10 mouse cellular contexts compared by ENCODE assay signal in the genomic region with DNA sequence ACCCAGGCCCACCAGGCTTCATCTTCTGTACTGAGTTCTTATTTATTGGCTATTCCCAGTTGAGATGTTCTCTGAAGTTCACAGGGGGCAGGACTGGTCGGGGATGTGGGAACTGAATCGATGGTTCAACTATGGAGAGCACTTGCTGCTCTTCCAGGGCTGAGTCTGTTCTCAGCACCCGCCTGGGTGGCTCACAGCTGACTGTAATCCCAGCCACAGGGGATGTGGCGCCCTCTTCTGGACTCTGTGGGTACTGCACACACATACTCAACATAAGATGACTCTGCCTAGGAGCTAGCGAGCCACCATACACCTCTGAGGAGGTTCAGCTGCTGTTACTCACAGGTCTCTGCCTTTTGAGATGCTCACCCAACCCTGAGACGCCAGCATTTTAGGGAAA.
DNase-seq lines count a peak whose midpoint lies in the region; ATAC-seq and TF ChIP-seq lines count a peak whose summit lies in the region.
"Had no signal": no experiment of that assay in that cellular context is flagged by ENCODE, and none has a peak within 500 bp of the region (broad histone marks: within the 10 kb centered on the region; RNA-seq: fewer than 3 reads in every experiment).

No protein-coding gene starts in this region.

- H3K27ac ChIP-seq in intestine, postnatal 0 days (ENCODE audit: low read depth, low read length), result no peak overlapping the region
- no peak overlapping the region for H3K27ac ChIP-seq in intestine, embryonic 16.5 days (ENCODE audit: low read length)
- no peak overlapping the region for H3K27ac ChIP-seq in spleen, adult 2 months (ENCODE audit: insufficient read depth, low read length)
- no peak overlapping the region for H3K27ac ChIP-seq in embryonic facial prominence, embryonic 14.5 days (replicated peaks; ENCODE audit: low read depth, low read length)
- no peak overlapping the region for H3K27ac ChIP-seq in midbrain, embryonic 11.5 days (ENCODE audit: low read depth, low read length)
- H3K27ac ChIP-seq: embryonic facial prominence, embryonic 15.5 days had no signal

- no peaks in the 10 kb centered on the region for H3K27me3 ChIP-seq in intestine, postnatal 0 days (replicated peaks; ENCODE audit: control insufficient read depth, insufficient read depth, low read length)
- no peaks in the 10 kb centered on the region for H3K27me3 ChIP-seq in intestine, embryonic 16.5 days (replicated peaks; ENCODE audit: control insufficient read depth, insufficient read depth, low read length)
- H3K27me3 ChIP-seq in spleen, adult 2 months (ENCODE audit: control insufficient read depth, insufficient read depth, low read length), result no peaks in the 10 kb centered on the region
- H3K27me3 ChIP-seq in embryonic facial prominence, embryonic 14.5 days (replicated peaks; ENCODE audit: control insufficient read depth, insufficient read depth, low read length), result no peaks in the 10 kb centered on the region
- no peaks in the 10 kb centered on the region for H3K27me3 ChIP-seq in midbrain, embryonic 11.5 days (ENCODE audit: control insufficient read depth, insufficient read depth, low read length)
- H3K27me3 ChIP-seq: embryonic facial prominence, embryonic 15.5 days had no signal

- H3K9ac ChIP-seq in intestine, postnatal 0 days (ENCODE audit: low read depth, low read length), result no peak overlapping the region
- no peak overlapping the region for H3K9ac ChIP-seq in intestine, embryonic 16.5 days (ENCODE audit: low read depth, low read length)
- H3K9ac ChIP-seq in embryonic facial prominence, embryonic 14.5 days (ENCODE audit: low read depth, low read length), result no peak overlapping the region
- no peak overlapping the region for H3K9ac ChIP-seq in midbrain, embryonic 11.5 days (ENCODE audit: low read length)
- H3K9ac ChIP-seq: embryonic facial prominence, embryonic 15.5 days had no signal

- H3K4me2 ChIP-seq in intestine, postnatal 0 days (replicated peaks; ENCODE audit: low read depth), result no peak overlapping the region
- H3K4me2 ChIP-seq in intestine, embryonic 16.5 days (ENCODE audit: low read depth, low read length), result no peak overlapping the region
- no peak overlapping the region for H3K4me2 ChIP-seq in embryonic facial prominence, embryonic 14.5 days (ENCODE audit: low read depth, low read length)
- no peak overlapping the region for H3K4me2 ChIP-seq in midbrain, embryonic 11.5 days
- H3K4me2 ChIP-seq: embryonic facial prominence, embryonic 15.5 days had no signal

- 81% methylated on average over 6 of the region's 6 CpGs for WGBS in intestine, postnatal 0 days
- WGBS in intestine, embryonic 16.5 days, result 80% methylated on average over 6 of the region's 6 CpGs
- WGBS in spleen, adult 2 months, result 93% methylated on average over 6 of the region's 6 CpGs
- 86% methylated on average over 6 of the region's 6 CpGs for WGBS in embryonic facial prominence, embryonic 14.5 days
- 88% methylated on average over 6 of the region's 6 CpGs for WGBS in midbrain, embryonic 11.5 days

- no peaks in the 10 kb centered on the region for H3K9me3 ChIP-seq in intestine, postnatal 0 days (ENCODE audit: control insufficient read depth)
- 0 out of 2 replicates have a peak, but pooled peaks cover 3% of the 10 kb centered on the region for H3K9me3 ChIP-seq in intestine, embryonic 16.5 days (ENCODE audit: control insufficient read depth, low read length)
- H3K9me3 ChIP-seq in embryonic facial prominence, embryonic 14.5 days (ENCODE audit: control insufficient read depth, low read length), result no peaks in the 10 kb centered on the region
- H3K9me3 ChIP-seq in midbrain, embryonic 11.5 days (ENCODE audit: control insufficient read depth, low read length), result no peaks in the 10 kb centered on the region
- H3K9me3 ChIP-seq: embryonic facial prominence, embryonic 15.5 days had no signal

- H3K36me3 ChIP-seq in intestine, postnatal 0 days (ENCODE audit: control insufficient read depth, insufficient read depth), result no peaks in the 10 kb centered on the region
- H3K36me3 ChIP-seq in intestine, embryonic 16.5 days (ENCODE audit: control insufficient read depth, insufficient read depth, low read length), result no peaks in the 10 kb centered on the region
- H3K36me3 ChIP-seq in spleen, adult 2 months (ENCODE audit: control insufficient read depth, insufficient read depth, low read length), result no peaks in the 10 kb centered on the region
- peaks cover 15% of the 10 kb centered on the region; the same call in 1 of the 2 replicates for H3K36me3 ChIP-seq in embryonic facial prominence, embryonic 14.5 days (ENCODE audit: control insufficient read depth, insufficient read depth, low read length)
- no peaks in the 10 kb centered on the region for H3K36me3 ChIP-seq in midbrain, embryonic 11.5 days (ENCODE audit: control insufficient read depth, insufficient read depth, low read length)

- no peak for TF ChIP-seq POLR2A in spleen, adult 2 months (IDR thresholded peaks at IDR 0.05; ENCODE audit: low read depth, low read length)

- peak; percentile 61 for TF ChIP-seq CTCF in intestine, postnatal 0 days (IDR thresholded peaks at IDR 0.05; ENCODE audit: low read depth)
- peak; percentile 33; the same call in 1 of the 2 replicates for TF ChIP-seq CTCF in spleen, adult 2 months (IDR thresholded peaks at IDR 0.05; ENCODE audit: extremely low read depth, insufficient read depth, insufficient read length, insufficient replicate concordance)

- no peak for DNase-seq in spleen, adult 2 months (ENCODE audit: low read depth in 1 of 2, low spot score in 2 of 2)
- no peak for DNase-seq in spleen, postnatal 14 days (ENCODE audit: low spot score in 2 of 2)
- DNase-seq in embryonic facial prominence, embryonic 14.5 days (ENCODE audit: low spot score), result no peak
- DNase-seq in midbrain, embryonic 11.5 days (ENCODE audit: low spot score, missing footprints), result no peak
- DNase-seq in urinary bladder, postnatal 36 days (ENCODE audit: low spot score in 2 of 2), result no peak
- DNase-seq: adrenal gland, postnatal 36 days; heart, adult 11 months had no signal

- no peak for ATAC-seq in intestine, postnatal 0 days
- no peak for ATAC-seq in intestine, embryonic 16.5 days
- ATAC-seq in embryonic facial prominence, embryonic 14.5 days (ENCODE audit: low read depth), result 0 out of 2 replicates have a peak, but pooled peaks have one; percentile 9
- no peak for ATAC-seq in midbrain, embryonic 11.5 days (ENCODE audit: low FRiP score)

- H3K4me1 ChIP-seq in intestine, postnatal 0 days (replicated peaks; ENCODE audit: control insufficient read depth, insufficient read depth, low read length), result no peaks in the 10 kb centered on the region
- no peaks in the 10 kb centered on the region for H3K4me1 ChIP-seq in intestine, embryonic 16.5 days (ENCODE audit: control insufficient read depth, insufficient read depth, low read length)
- no peaks in the 10 kb centered on the region for H3K4me1 ChIP-seq in spleen, adult 2 months (ENCODE audit: control insufficient read depth, insufficient read depth, insufficient read length)
- no peaks in the 10 kb centered on the region for H3K4me1 ChIP-seq in embryonic facial prominence, embryonic 14.5 days (ENCODE audit: control insufficient read depth, insufficient read depth, low read length)
- H3K4me1 ChIP-seq in midbrain, embryonic 11.5 days (ENCODE audit: control insufficient read depth, insufficient read depth, low read length), result peaks cover 3% of the 10 kb centered on the region; the same call in 1 of the 2 replicates

- H3K4me3 ChIP-seq in intestine, postnatal 0 days (ENCODE audit: low read depth, low read length), result no peak overlapping the region
- H3K4me3 ChIP-seq in intestine, embryonic 16.5 days (ENCODE audit: low read length), result no peak overlapping the region
- no peak overlapping the region for H3K4me3 ChIP-seq in spleen, adult 2 months (ENCODE audit: extremely low read depth, insufficient read depth, insufficient read length)
- H3K4me3 ChIP-seq in embryonic facial prominence, embryonic 14.5 days (ENCODE audit: low read depth, low read length), result no peak overlapping the region
- no peak overlapping the region for H3K4me3 ChIP-seq in midbrain, embryonic 11.5 days (ENCODE audit: low read depth, low read length)
- H3K4me3 ChIP-seq: embryonic facial prominence, embryonic 15.5 days had no signal
